Mouse (Mus musculus) midbrain, embryonic 15.5 days (tissue): ENCODE data around the gene Poldip3. TPM values are rescaled to one million over a fixed set of nuclear protein-coding genes. Genes with fewer than 3 reads are reported as not detected.

ENCODE experiments used
- ATAC-seq: fragments of 200-750 bp; cut with Nextera tagmentation; replicated peaks from 2 replicates; pipeline ENCODE4 v1.8.0; 2017; ENCODE audit warnings: moderate TSS enrichment
- H3K27ac ChIP-seq: fragments of 300-500 bp; sonication (generic); 2 replicates; pipeline ENCODE4 v1.5.1; 2015; ENCODE audit warnings: mild to moderate bottlenecking, inconsistent platforms
- H3K27me3 ChIP-seq: fragments of 300-500 bp; sonication (generic); replicated peaks from 2 replicates; pipeline ENCODE4 v1.6.1; 2015; ENCODE audit warnings: inconsistent platforms
- H3K36me3 ChIP-seq: fragments of 300-500 bp; sonication (generic); replicated peaks from 2 replicates; pipeline ENCODE4 v1.6.1; 2015; ENCODE audit warnings: inconsistent platforms
- H3K4me1 ChIP-seq: fragments of 300-500 bp; sonication (generic); 2 replicates; pipeline ENCODE4 v1.6.1; 2015; ENCODE audit warnings: inconsistent platforms
- H3K4me2 ChIP-seq: fragments of 300-500 bp; sonication (generic); 2 replicates; pipeline ENCODE4 v1.6.1; 2015; ENCODE audit warnings: inconsistent platforms, mild to moderate bottlenecking, moderate library complexity
- H3K4me3 ChIP-seq: fragments of 300-500 bp; sonication (generic); 2 replicates; pipeline ENCODE4 v1.5.1; 2015; ENCODE audit warnings: mild to moderate bottlenecking, inconsistent platforms
- H3K9ac ChIP-seq: fragments of 300-500 bp; sonication (generic); 2 replicates; pipeline ENCODE4 v1.6.1; 2015; ENCODE audit warnings: mild to moderate bottlenecking, inconsistent platforms
- H3K9me3 ChIP-seq: fragments of 300-500 bp; sonication (generic); 2 replicates; pipeline ENCODE4 v1.6.1; 2016; ENCODE audit warnings: inconsistent platforms
- WGBS: fragments of 180-500 bp; shearing (Covaris S2); methylation state at CpG from one replicate; pipeline ENCODE4 v1.1.7; 2015; ENCODE audit warnings: mixed read lengths; 5-methylcytosine and 5-hydroxymethylcytosine counted together
- polyA plus RNA-seq: library from polyadenylated mRNA; unstranded; fragments of >200 nt; fragmentation: Nextera tagmentation; extraction: Ambion mirVana; gene quantifications from 2 replicates; pipeline ENCODE4 v1.2.1, GENCODE M21; 2015

Poldip3 gene
- polyA plus RNA-seq, 1 experiment from 2014 or later: 158 TPM

GRCm38 (mm10) chr15:83169772-83170722, 20.9 kb upstream of the Poldip3 start:
- no peaks in the 10 kb centered on the region for H3K9me3 ChIP-seq
- no peak overlapping the region for H3K27ac ChIP-seq
- peaks cover 33% of the 10 kb centered on the region for H3K4me1 ChIP-seq
- H3K9ac ChIP-seq: no peak overlapping the region
- no peak overlapping the region for H3K4me3 ChIP-seq
- no peak for ATAC-seq
- H3K36me3 ChIP-seq: no peaks in the 10 kb centered on the region
- WGBS: 91% methylated on average over 8 of the region's 8 CpGs
- H3K4me2 ChIP-seq: no peak overlapping the region
- H3K27me3 ChIP-seq: no peaks in the 10 kb centered on the region

DNA sequence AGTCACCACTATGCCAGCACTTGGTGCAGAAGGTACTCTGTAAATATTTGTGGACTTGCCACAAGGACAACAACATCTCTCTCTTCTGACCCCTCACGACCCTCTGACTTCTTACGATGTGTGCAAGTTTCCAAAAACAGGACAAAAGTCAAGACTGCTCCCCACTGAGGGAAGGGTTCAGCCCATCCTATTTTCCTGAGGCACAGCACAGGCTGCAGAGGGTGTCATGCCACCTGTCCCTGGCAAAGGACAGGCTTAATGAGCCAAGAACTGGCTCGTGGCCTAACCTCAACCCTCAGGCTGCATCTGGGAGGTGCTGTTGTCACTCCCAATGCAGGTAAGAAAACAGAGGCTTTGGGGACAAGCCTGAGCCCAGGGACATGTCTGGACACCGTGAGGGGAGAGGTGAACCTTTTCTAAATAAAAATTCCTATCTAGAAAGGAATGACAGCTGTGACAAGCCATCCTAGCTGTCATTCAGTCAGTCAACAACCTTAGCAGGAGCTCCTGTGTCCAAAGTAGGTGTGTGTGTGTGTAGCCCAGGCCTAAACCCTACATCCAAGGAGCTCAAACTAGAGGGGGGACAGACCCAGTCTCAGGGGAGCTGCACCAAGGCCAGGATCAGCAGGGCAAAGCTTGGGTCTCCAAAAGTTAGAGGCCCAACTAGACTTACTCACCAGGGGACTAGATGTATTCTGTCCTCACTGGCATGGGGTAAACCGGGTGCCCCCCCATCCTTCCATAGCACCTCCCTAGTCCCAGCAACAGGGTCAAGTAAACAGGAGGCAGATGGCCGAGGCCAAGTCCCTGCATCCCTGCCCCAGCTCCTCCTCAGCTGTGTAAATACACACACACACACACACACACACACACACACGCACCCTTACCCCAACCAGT, 19.9 kb upstream of the Poldip3 start:
- H3K9ac ChIP-seq: no peak overlapping the region

GRCm38 (mm10) chr15:83168311-83168710, 19.1 kb upstream of the Poldip3 start:
- no peaks in the 10 kb centered on the region for H3K27me3 ChIP-seq
- H3K4me1 ChIP-seq: peaks cover 33% of the 10 kb centered on the region
- no peak overlapping the region for H3K4me2 ChIP-seq
- no peak for ATAC-seq
- WGBS: 89% methylated on average over 3 of the region's 3 CpGs
- no peak overlapping the region for H3K4me3 ChIP-seq
- H3K27ac ChIP-seq: no peak overlapping the region
- H3K9ac ChIP-seq: no peak overlapping the region
- H3K36me3 ChIP-seq: 0 out of 2 replicates have a peak, but pooled peaks cover 4% of the 10 kb centered on the region
- H3K9me3 ChIP-seq: no peaks in the 10 kb centered on the region

More for the DNA sequence above, 19.9 kb upstream of the Poldip3 start:
- Histone ChIP-seq H3K9me3 (no peaks in the 10 kb centered on the region), H3K4me1 (peaks cover 33% of the 10 kb centered on the region), H3K4me2 (no peak overlapping the region), H3K36me3 (0 out of 2 replicates have a peak, but pooled peaks cover 4% of the 10 kb centered on the region), H3K27me3 (no peaks in the 10 kb centered on the region), H3K4me3 (no peak overlapping the region), H3K27ac (no peak overlapping the region)
- 78% methylated on average over 7 of the region's 7 CpGs for WGBS
- ATAC-seq: no peak

DNA sequence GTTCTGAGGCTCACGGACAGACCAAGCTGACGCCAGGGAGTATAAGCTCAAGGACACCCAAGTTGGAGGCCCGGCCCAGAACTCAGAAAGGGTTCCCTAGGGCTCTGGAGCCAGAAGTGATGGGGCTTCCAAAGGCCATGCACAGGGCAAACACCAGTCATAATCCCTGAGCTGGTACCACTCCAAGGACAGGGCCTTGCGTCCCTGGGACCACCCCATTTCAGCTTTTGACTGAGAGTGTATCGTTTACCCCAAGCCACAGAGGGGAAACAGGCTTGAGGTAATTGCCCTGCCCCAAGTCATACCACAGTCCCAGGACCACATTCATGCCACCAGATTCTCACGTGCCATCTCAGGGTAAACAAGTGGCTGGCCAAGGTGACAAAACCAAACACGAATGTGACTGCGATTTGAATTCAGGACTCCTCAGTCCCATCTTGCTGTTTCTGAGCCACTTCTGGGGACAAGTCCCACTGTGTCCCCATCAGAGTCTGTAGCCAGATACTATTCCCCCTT, 18.4 kb upstream of the Poldip3 start:
- no peak overlapping the region for H3K4me2 ChIP-seq
- 95% methylated on average over 8 of the region's 8 CpGs for whole genome bisulfite sequencing
- no peaks in the 10 kb centered on the region for H3K27me3 ChIP-seq
- H3K9ac ChIP-seq: no peak overlapping the region
- no peaks in the 10 kb centered on the region for H3K9me3 ChIP-seq
- H3K4me3 ChIP-seq: no peak overlapping the region
- no peak for ATAC-seq
- H3K4me1 ChIP-seq: peaks cover 26% of the 10 kb centered on the region
- 0 out of 2 replicates have a peak, but pooled peaks cover 4% of the 10 kb centered on the region for H3K36me3 ChIP-seq
- H3K27ac ChIP-seq: no peak overlapping the region

GRCm38 (mm10) chr15:83167126-83167525, 17.9 kb upstream of the Poldip3 start:
- Histone ChIP-seq H3K4me3 (no peak overlapping the region), H3K27me3 (no peaks in the 10 kb centered on the region), H3K4me2 (no peak overlapping the region), H3K9me3 (no peaks in the 10 kb centered on the region), H3K4me1 (peaks cover 23% of the 10 kb centered on the region), H3K9ac (no peak overlapping the region), H3K27ac (no peak overlapping the region), H3K36me3 (0 out of 2 replicates have a peak, but pooled peaks cover 4% of the 10 kb centered on the region)
- WGBS: 86% methylated on average over 5 of the region's 5 CpGs
- ATAC-seq: no peak

- Histone ChIP-seq H3K4me2 (no peak overlapping the region), H3K36me3 (0 out of 2 replicates have a peak, but pooled peaks cover 4% of the 10 kb centered on the region), H3K9ac (no peak overlapping the region), H3K4me3 (no peak overlapping the region), H3K27me3 (no peaks in the 10 kb centered on the region), H3K4me1 (peaks cover 23% of the 10 kb centered on the region), H3K27ac (no peak overlapping the region), H3K9me3 (no peaks in the 10 kb centered on the region)
- ATAC-seq: no peak
- WGBS: 94% methylated on average over 3 of the region's 3 CpGs
Measured at GRCm38 (mm10) chr15:83166642-83167041, 17.5 kb upstream of the Poldip3 start.

DNA sequence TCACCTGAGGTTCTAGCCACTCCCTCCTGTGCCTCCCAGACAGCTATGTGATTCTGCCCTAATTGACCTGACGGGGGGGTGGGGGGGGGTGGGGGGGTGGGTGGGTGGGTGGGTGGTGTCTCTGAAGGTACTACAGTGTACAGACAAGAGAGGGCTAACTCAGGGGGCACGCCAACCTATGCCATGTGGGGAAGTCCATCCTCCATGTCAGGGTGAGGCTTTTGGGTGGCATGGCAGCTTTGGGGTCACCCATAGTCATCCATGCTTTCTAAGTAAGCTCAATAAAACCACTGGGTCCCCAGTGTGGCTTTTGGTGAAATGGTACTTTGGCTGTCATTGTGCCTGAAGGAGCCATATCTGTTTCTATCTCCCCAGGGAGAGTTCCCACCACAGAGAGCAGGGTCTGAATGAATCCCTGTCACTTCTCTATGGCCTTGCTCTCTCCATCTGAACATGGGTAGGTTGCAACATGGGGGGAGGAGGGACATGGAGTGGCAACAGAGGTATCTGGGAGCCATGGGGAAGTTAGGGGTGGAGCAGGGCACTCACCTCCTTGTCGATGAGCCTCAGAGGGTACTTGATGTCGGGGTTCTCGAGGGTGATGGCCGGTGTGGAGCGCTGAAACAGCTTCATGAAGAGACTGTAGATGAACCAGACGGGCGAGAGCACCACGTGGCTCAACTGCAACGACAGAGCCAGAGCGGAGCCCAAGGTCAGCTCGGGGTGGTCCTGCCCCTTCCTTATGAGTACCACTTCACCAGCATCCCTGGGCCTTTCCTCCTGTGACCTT, 16.5 kb upstream of the Poldip3 start:
- 0 out of 2 replicates have a peak, but pooled peaks cover 4% of the 10 kb centered on the region for H3K36me3 ChIP-seq
- peaks cover 14% of the 10 kb centered on the region for H3K4me1 ChIP-seq
- no peak overlapping the region for H3K9ac ChIP-seq
- no peaks in the 10 kb centered on the region for H3K9me3 ChIP-seq
- whole genome bisulfite sequencing: 92% methylated on average over 13 of the region's 13 CpGs
- no peak for ATAC-seq
- no peaks in the 10 kb centered on the region for H3K27me3 ChIP-seq
- no peak overlapping the region for H3K4me3 ChIP-seq
- no peak overlapping the region for H3K27ac ChIP-seq
- no peak overlapping the region for H3K4me2 ChIP-seq

DNA sequence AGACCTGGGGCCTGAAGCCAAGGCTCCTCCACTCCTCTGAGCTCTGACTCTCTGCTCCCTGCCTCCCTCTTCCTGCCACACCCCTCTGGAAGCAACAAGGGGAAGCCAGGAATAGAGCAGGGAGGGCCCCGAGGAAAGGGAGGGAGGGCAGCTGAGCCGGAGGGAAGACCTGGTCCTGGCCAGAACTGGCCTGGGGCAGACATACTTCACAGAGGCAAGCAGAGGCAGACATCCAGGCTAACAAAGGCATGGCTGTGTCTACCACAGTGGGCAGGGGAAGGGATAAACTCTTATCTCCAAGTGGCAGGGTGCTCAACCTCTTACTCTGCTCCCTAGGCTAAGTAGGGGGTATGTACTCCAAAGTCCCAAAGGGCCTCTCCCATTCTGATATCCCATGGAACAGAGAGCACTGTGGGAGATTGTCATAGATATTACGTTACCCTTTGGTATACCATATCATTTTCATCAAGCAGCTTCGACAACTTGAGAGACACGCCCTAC, 15.8 kb upstream of the Poldip3 start:
- Histone ChIP-seq H3K27me3 (no peaks in the 10 kb centered on the region), H3K4me2 (no peak overlapping the region), H3K36me3 (peaks cover 7% of the 10 kb centered on the region; the same call in 1 of the 2 replicates), H3K4me1 (peaks cover 8% of the 10 kb centered on the region; the same call in 1 of the 2 replicates), H3K9me3 (no peaks in the 10 kb centered on the region), H3K4me3 (no peak overlapping the region), H3K27ac (no peak overlapping the region), H3K9ac (no peak overlapping the region)
- no peak for ATAC-seq
- 75% methylated on average over 5 of the region's 5 CpGs for WGBS

DNA sequence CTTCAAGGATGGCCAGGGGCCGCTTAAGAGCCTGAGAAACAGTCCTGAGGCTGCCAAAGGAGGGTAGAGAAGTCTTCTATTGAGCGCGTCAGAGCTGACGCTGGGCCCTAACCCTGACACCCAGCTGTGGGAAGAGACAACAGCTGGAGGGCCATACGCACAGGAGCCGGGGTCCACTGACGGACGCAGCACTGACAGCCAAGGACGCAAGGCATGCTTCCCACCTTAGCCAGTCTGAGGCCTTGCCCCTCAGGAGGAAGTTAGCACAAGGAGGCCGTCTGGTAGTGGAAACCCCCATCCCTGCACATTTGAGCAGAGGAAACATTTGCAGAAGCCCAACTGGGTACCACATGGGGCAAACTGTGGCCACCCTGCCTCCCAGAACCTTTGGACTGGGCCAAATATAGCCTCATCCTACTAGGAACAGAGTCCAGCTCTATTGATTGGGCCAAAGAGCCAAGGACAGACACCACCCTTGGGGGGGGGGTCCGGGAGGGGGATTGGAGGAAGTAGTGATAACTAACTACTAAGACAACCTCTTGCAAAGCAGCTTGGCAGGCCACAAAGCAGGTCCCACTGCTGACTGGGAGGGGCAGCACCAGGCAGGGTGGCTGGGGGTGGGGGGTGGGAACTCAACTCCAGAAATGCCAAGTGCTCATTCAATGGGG, 13.8 kb upstream of the Poldip3 start:
- Histone ChIP-seq H3K4me2 (no peak overlapping the region), H3K27ac (no peak overlapping the region), H3K4me3 (no peak overlapping the region), H3K9ac (no peak overlapping the region), H3K36me3 (peaks cover 24% of the 10 kb centered on the region; the same call in 1 of the 2 replicates), H3K4me1 (no peaks in the 10 kb centered on the region), H3K9me3 (no peaks in the 10 kb centered on the region), H3K27me3 (no peaks in the 10 kb centered on the region)
- 86% methylated on average over 11 of the region's 11 CpGs for WGBS
- ATAC-seq: no peak

DNA sequence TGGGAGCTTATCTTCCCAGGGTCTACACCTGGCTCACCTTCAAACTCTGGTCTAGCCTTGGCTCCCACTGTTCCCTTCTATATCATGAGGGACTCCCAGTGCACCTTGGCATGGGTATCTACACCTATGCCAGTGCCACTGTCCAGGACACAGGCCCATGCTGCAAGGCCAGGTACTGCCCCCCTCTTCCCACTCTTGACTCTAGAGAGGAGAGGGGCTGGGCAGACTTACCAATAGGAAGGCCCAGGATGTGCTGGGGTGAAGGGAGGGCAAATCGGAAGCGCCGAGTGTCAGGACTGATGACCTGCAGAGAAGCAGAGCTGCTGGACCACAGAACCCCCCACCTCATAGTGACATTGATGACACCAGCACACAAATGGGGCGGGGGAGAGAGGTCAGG, 12.8 kb upstream of the Poldip3 start:
- H3K36me3 ChIP-seq: peaks cover 31% of the 10 kb centered on the region; the same call in 1 of the 2 replicates
- no peak overlapping the region for H3K4me3 ChIP-seq
- H3K4me1 ChIP-seq: no peaks in the 10 kb centered on the region
- ATAC-seq: no peak
- H3K9ac ChIP-seq: no peak overlapping the region
- no peaks in the 10 kb centered on the region for H3K9me3 ChIP-seq
- WGBS: 95% methylated on average over 4 of the region's 4 CpGs
- no peak overlapping the region for H3K4me2 ChIP-seq
- no peak overlapping the region for H3K27ac ChIP-seq
- H3K27me3 ChIP-seq: no peaks in the 10 kb centered on the region
